Mouse (Mus musculus): ENCODE data around the gene Stard3nl. TPM values are rescaled to one million over a fixed set of nuclear protein-coding genes. Genes with fewer than 3 reads are reported as not detected.
"Not testable (repeated sequence)": the region's sequence is repeated elsewhere in the genome, so short reads cannot be mapped to it uniquely, and the experiment has no call there.

The Stard3nl gene
- polyA plus RNA-seq, 1 experiment from 2014 or later, result 102 TPM

DNA sequence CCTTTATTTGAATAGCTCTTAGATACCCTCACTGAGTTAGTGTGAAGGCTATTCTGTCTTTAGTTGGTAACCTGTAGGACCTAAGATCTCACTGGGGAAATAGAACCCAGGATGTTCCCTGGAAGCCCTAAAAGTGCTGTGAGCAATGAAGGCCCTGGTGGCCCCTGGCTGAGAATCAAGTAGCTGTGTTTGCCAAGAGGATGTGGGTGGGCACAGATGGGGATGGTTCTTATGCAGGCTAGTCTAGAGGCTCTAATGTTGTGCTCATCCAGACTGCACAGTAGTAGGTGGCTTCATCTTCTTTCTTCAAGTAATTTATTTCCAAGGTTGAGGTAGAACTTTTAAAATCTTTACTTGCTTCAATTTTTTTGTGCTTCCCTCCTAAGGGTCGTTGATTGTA, 59.3 kb downstream of the Stard3nl start:
- not testable (repeated sequence) for H3K4me3 ChIP-seq (ENCODE audit: low read length); H3K9ac ChIP-seq (ENCODE audit: low read length); H3K4me2 ChIP-seq (ENCODE audit: low read depth, low read length); H3K9me3 ChIP-seq (ENCODE audit: control insufficient read depth, low read length); H3K36me3 ChIP-seq (ENCODE audit: control insufficient read depth, insufficient read depth, low read length); H3K27me3 ChIP-seq (ENCODE audit: control insufficient read depth, insufficient read depth, low read depth, low read length); ATAC-seq (ENCODE audit: low read depth); H3K27ac ChIP-seq (ENCODE audit: low read length); H3K4me1 ChIP-seq (replicated peaks; ENCODE audit: control insufficient read depth, insufficient read depth, low read length)
- 71% methylated on average over 1 of the region's 1 CpGs for WGBS

Other genes starting within 250 kb of the Stard3nl start
- 22.5 TPM in 2 replicates for gene Epdr1, start 224.1 kb upstream of the Stard3nl start, polyA plus RNA-seq (2015; fragmentation: Nextera tagmentation; extraction: Ambion mirVana)
- gene Sfrp4, start 227.3 kb upstream of the Stard3nl start, polyA plus RNA-seq (2015; fragmentation: Nextera tagmentation; extraction: Ambion mirVana), result 0.92 and 0.97 TPM in 2 replicates